Mouse (Mus musculus): ENCODE results near the gene Sulf2. TPM values are rescaled to one million over a fixed set of nuclear protein-coding genes. Genes with fewer than 3 reads are reported as not detected.

Gene Sulf2
- total RNA-seq, 2 experiments from 2014 or later = 66.2 to 68.9 TPM

DNA sequence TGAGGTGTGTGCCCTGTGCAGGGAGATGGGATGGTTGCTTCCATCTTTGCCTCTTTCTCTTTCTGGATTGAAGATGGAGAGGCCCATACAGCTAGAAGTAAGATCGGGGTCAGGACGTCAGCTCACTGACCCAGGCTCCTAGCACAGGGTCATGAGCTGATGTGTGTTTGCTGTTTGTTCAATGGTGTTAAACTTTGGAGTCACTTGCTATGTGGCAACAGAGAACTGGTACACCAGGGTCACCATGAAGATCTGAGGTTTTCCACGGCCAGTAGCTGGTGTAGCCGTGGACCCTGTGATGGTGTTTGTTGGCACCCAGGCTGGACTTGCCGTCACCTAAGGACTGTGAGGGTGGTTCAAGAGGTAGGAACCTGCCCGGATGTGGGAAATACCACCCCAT, 63.1 kb downstream of the Sulf2 start:
- DNase-seq (ENCODE audit: low spot score in 2 of 2) = no peak

DNA sequence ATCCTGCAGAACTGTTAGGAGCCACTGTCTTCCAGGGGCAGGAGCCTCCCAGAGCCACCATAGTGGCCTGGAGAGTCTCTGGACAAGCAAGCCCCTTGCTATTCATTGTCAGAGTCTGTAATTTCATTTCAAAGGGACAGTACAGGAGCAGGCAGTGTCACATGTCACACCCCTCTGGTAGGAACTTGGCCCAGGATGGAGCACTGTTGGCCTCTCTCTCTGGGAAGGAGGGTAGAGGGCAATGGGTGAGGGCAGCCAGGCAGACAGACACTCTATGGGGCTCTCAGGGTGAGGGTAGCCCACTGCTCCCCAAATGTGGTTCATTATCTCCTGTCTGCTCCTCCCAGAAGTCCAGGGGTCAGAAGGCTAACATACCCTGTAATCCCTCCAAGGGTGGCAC, 63.9 kb downstream of the Sulf2 start:
- DNase-seq (ENCODE audit: low spot score in 2 of 2) = no peak

DNA sequence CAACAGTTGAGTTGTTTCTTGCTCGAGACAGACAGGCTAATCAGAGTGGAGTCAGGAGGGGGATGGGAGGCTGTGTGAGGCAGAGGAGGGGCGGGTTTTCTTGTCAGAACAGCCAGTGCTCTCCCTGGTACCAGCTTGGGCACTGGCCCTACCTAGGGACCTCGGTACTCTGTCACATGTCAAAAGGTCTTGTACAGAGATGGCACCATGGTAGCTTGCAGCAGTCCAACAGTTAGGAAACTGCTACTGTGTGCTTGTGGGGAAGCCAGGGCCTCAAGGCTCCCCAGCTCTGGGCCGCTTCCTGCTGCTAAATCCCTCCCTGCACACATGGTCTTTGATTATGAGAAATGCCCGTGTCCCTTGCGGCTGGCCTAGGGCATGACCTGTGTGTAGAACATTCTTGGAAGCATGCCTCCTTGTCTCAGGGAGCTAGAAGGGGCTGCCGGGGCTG, 65.3 kb downstream of the Sulf2 start:
- no peak for DNase-seq (ENCODE audit: low spot score in 2 of 2)

DNA sequence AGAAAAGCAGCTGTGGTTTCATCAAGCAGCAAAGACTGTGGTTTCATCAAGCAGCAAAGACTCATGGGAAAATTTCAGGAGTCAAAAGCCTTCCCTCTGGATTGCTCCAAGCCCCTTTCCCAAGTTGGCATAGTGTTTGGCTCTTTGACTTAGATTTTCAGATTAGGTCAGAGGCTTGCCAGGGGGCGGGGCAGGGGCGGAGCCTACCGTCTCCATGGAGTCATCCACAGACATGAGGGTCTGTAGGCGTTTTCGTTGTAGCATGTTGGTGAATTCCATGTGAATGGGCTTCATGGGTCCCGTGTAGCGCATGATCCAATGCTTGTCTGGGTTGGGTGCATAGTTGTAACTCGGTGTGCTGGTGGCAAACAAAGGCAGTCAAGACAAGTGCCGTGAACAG, 66.5 kb downstream of the Sulf2 start:
- DNase-seq (ENCODE audit: low spot score in 2 of 2) = no peak

DNA sequence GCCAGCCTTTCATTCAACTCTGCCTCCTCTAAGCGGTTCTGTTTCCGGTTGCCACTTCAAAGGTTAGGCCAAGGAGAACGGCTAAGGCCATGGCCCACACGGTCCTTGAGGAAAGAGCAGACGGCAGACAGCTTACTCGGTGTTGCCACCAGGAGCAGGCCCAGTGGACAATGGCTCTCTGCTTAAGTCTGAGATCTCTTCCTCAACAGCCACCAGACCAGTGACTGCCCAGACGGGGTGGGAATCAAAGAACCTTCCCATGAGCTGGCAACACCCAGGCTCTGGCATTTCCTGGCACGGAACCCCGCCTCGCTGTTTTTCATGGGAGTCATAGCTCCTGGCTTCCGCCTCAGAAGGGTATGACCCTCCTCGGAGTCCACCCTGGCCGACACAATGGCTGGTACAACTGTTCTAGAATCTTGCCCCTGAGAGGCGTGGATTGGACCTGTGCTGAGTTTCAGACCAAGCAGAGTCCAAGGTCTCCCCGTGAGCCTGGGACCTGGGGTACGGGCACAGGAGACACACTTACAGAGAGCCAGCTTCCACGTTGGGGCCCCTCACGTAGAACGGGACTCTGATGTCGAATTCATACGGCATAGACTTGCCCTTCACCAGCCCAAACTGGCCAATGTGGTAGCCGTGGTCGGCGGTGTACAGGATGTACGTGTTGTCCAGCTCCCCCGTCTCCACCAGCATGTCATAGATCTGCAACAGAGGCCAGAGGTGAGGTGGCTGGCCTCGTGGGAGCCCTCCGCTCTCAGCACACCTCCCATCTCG, 68.8 kb downstream of the Sulf2 start:
- no peak for DNase-seq (ENCODE audit: low spot score in 2 of 2)

DNA sequence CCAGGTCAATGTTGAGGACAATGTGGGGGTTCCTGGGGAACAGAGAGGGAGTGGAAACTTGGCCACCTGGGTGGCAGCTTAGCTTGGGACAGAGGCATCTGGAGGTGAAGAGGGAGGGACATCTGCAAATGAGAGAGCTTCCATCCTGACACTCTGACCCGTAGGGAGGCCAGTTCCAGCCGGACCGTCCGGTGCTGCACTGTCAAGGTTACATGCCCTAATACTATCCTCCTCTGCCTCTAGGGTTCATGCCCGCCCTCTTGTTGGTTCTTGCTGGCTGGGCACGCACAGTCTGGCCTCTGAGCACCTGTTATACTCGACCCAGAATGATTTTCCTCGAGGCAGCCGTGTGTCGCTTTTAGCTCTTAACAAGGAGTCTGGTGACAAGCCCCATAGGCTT, 69.7 kb downstream of the Sulf2 start:
- no peak for DNase-seq (ENCODE audit: low spot score in 2 of 2)

DNA sequence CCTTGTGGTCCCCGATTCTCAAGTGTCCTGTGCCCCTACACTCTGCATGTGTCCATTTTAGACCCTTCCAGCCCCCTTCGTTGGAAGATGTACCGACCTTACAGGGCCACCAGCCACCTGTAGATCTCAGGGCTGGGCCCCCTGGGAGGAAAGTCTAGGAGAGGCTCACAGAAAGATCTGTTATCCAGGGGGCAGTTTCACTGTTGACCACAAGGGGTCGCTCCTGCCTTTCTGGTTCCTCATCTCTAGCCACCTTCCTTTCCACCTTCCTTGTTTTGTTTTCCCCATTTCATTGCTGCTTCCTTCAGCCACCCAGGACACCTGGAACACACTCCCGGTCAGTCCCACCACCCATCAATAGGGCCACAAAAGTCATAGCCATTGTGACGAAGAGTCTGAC, 70.5 kb downstream of the Sulf2 start:
- DNase-seq (ENCODE audit: low spot score in 2 of 2) = peak; percentile 52 to 65

DNA sequence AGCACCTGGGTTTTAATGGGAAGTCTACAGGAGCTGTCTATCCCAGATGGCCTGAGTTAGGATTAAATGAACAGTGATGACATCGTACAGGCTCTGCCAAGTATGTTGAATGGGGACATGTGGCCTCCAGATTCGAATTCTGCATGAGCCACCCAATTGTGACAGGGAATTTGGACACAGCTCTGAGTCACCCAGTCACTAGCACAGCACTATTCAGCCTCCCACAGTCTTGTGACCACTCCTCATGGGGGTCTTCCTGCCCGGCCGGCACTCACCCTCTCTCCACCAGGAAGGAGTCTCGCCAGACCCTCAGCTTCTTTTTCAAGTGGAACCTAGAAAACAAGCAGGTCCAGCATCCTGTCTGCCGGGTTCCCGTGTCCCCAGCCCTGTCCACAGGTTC, 71.4 kb downstream of the Sulf2 start:
- no peak for DNase-seq (ENCODE audit: low spot score in 2 of 2)

DNA sequence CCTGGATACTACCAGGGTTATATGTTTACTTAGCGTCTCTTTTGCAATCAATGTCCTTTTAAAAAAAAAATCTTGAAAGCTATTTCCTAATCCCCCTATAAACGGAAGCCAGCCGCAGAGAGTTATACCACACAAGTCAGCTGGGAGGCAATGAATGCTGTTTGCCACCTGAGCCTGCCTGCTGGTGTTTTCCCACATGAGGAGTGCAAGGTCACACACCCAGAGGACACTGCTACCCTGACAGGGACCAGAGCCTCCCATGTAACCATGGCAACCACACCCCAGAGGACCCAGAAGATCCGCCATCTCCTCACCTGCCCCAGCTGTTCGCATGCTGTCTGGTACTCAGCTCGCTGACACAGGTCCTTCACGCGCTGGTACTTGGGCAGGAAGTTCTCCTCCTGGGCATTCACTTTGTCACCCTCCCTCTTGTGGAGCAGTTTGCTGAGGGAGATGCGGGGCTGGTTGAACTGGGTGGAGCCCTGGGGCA, 71.9 kb downstream of the Sulf2 start:
- no peak for DNase-seq (ENCODE audit: low spot score in 2 of 2)

DNA sequence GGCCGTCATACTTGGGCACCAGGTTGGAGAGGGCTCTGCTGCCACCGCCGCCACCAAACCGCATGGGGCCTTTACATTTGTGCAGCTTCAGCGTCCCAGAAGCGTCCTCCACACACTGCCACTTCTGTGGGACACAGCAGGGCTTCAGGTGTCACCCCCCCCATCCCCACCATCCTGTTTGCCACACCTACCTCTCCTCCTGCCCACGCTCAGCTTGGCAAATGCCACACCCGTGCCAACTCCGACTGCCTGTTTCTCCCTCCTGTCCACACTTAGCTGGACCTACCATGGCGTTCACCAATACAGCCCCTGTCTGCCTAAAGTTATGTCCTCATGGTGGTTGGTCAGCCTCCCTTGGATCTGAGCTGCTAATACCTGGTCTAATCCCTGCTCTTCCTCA, 72.8 kb downstream of the Sulf2 start:
- DNase-seq (ENCODE audit: low spot score in 2 of 2) = no peak

DNA sequence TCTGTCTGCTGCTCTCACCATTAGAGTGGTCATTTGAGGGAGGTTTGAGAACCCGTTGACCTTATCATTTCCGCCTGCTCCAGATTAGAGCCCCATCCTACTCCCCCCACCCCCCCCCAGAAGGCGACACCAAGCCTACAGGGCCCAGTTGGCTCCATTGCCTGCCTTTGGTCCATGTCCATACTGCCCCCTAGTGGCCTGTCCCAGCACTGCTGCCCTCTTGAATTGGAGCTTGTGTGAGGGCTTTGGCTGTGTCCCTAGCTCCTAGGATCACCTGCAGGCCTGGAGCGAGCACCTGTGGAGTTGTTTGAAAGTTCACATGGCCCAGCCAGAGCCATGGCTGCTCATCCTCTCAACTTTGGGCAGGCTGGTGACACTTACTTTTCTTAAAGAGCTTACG, 73.3 kb downstream of the Sulf2 start:
- peak; percentile 63 to 72 for DNase-seq (ENCODE audit: low spot score in 2 of 2)

DNA sequence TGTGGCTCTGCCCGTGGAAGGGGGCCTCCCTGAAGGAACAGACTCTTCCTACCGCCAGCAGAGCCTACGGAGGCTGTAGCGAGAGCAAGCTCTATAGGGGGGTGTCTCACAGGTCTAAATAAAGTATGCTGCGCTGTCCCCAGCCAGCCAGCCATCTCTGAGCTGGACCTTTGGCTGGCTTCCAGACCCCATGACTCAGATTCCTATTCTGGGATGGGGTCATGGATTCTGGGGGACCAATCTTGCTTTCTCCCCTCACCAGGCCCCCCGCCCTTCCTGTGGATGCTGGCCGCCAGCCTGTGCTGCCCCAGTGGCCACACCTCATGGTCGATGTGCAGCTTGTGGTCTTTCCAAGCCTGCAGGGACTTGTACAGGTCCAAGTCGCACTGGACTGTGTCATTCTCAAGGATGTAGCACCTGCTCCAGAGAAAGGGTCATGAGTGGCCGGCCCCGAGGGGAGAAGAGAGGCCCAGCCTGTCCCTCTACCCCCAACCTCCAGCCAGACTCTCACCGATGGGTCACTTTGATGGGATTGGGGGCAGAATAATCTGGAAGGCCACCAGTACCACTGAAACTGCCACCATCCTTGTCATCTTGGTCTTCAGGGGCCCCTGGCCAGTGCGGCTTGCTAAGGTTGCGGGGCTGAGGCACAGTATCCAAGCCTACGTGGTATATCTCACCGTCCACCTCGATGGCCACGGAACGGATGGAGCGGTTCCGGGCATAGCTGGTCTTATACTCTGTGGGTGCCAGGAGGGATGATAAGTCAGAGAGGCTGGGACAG, 74.3 kb downstream of the Sulf2 start:
- DNase-seq (ENCODE audit: low spot score in 2 of 2) = peak in 1 of 2 experiments; percentile 53

DNA sequence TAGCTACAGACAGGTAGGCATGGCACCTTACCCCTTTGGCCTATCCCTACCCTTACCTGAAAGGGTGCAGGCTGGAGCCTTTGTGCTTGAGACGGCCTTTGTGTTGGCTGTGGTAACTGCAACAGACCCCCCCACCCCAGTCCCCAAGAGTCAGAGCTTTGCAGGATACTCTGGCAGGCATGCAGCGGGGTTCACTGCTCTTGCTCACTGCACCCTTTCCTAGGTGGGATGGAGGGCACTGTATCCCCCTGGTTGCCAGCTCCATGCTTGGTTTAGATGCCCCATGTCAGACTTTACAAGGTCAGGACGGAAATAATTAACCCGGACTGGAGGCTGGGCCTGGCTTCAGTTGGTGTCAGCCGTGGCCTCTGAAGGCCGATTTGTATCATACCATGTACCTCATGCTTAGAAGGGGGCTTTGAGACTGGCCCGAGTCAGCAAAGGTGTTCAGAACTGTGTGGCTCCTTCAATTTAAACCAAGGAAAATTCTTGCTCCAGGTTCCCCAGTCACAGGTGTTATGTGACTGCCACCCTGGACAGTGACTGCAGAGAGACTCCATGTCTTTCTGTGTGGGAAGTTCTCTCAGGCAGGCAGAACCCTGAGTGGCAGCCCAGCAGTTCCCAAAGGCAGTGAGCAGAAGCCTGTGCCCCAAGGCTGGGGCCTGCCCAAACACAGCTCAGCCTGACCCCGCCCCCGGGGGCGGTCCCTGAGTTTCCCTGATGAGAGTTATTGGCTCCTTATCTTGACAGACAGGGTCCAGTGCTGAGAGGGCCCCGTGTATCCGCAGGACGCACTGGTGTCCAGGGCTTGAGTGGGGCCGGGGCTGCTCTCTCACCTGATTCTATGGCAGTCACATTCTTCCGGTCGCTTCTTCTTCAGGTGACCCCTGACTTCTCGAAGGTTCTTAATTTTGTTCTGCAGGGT, 75.2 kb downstream of the Sulf2 start:
- DNase-seq (ENCODE audit: low spot score in 2 of 2) = no peak

DNA sequence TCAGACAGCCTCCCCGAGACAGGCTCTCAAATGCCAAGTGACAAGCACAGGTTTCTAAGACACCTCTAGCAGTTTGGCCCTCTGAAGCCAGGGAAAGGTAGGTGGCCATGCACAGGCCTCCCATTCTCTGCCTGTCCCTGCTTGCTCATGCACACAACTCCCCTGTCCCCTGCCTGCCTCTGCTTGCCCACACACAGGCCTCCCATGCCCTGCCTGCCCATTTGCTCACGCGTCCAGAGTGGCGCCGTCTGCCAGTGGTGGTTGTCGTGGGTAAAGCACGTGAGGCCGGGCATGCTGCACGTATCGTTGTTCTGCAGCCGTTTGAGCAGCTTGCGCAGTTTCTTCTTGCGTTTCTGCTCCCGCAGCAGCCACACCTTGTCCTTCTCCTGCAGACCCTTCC, 76.2 kb downstream of the Sulf2 start:
- DNase-seq (ENCODE audit: low spot score in 2 of 2) = no peak

DNA sequence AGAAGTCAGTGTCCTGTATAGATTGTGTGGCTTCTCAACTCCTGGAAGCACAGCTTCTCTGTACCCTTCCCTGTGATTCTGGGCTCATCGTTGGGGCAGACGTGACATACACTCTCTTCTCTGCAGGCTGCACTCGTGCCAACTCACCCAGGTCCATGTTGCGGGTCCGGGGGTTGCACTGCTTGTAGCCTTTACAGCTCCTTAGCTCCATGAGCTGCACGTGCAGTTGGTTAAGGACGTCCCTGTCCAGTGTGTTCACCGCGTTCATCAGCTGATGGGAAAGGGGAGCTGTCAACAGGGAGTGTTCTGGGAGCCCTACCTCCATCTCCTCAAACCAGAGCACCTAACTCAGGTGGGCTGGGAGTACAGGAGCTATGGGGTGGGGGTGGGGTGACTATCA, 78.1 kb downstream of the Sulf2 start:
- no peak for DNase-seq (ENCODE audit: low spot score in 2 of 2)

DNA sequence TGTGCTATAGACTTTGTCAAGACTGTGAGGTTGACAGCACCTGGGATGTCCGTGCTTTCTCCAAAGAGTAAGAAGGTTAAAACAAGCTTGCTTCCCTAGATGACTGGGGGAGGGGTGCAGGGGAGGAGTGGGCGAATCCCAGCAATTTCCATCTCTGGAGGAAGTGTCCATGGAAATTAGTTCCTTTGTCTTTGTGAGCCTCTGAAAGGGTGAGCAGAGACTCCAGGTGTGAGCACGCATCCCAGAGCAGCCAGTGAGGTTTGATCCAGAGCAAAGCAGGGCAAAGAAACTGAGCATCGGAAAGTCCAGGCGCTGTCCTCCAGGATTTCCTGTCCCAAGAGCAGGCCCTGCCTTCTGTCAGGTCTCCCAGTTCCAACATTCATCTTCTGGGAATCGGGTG, 81.1 kb downstream of the Sulf2 start:
- no peak for DNase-seq (ENCODE audit: low spot score in 2 of 2)

DNA sequence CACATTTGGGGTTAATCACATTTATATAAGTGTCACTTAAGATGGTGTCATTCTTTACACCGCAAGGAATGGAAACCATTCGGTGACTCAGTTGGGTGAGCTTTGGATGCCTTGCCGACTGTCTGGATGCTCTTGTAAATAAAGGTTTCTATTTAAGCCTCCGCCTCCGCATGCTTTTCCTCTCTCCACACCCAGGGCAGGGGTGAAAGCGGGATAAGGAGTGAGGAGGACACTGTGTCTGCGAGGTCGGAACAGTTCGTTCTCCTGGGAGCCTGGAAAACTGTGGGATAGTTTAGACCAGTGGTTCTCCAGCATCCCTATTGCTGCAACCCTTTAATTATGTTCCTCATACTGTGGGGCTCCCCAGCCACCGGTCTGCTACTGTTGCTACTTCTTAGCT, 82.4 kb downstream of the Sulf2 start:
- DNase-seq (ENCODE audit: low spot score in 2 of 2) = no peak

DNA sequence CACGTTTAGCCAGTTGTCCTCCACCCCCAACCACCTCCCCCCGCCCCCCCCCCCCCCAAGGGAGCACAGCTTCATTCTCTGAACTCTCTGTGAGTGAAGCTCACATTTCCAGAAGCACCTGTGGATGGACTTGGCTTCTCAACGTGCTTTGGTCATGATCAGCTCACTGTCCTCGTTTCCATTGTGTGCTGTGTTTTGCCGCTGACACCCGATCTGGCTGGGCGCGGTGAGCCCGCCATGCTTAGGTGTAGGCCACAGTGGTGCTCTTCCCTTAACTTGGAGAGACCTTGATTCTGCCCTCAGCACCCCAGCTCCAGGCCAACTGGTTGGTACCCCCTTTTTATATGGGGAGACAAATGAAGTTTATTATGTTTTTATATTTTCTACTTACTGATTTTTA, 83.6 kb downstream of the Sulf2 start:
- no peak for DNase-seq (ENCODE audit: low spot score in 2 of 2)

DNA sequence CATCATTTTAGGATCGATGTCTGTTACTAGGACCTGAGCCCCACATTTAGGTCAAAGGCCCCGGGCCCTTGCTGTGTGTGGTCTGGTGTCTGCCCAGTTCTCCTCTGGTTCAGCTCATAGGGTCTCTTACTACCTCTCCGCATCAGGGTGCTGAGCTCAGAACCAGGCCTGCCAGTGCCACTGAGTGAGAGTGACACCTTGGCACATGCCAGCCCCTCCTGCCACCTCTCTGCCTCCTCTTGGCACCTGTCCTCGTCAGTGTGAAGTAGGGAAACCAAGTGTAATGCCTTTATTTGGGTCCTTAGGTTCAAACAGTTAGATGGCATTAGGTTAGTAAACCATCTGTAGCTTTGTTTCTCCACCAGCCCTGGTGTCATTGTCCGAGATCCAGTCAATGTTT, 84.0 kb downstream of the Sulf2 start:
- DNase-seq (ENCODE audit: low spot score in 2 of 2) = no peak

DNA sequence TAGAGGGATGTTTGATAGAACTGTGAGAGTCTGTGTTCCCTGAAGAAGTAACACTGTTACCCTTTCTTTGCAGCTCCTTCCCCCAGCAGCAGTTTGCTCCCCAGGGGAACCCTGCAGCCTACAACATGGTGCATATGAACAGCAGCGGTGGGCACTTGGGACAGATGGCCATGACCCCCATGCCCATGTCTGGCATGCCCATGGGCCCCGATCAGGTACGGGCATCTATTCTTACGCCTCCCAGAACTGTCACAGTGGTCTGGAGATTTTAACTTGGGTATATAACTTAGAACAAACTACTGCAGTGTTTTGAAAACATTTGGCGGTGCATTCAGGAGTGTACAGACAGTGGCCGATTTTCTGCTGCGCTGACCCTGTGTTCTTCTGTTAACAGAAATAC, 85.7 kb downstream of the Sulf2 start:
- DNase-seq (ENCODE audit: low spot score in 2 of 2) = no peak

DNA sequence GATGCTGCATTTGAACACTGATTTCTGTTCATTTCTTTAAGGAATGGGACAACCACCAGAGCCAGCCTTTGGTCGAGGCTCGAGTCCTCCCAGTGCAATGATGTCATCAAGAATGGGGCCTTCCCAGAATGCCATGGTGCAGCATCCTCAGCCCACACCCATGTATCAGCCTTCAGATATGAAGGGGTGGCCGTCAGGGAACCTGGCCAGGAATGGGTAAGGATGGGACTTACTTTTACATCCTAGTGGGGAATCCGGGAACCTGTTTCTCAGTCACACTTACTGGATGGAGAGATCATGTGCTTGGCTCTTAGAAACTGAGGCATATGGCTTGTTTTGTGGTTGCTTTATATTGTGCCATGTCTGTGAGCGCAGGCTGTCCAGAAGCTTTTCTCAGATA, 86.3 kb downstream of the Sulf2 start:
- no peak for DNase-seq (ENCODE audit: low spot score in 2 of 2)
